Mouse (Mus musculus): ENCODE results near the gene Gstt4. TPM values are rescaled to one million over a fixed set of nuclear protein-coding genes. Genes with fewer than 3 reads are reported as not detected.

The Gstt4 gene
- polyA plus RNA-seq, 1 experiment: not detected

GRCm38 (mm10) chr10:75829529-75830274 is 7.4 kb upstream of the Gstt4 start:
- H3K4me3 ChIP-seq (ENCODE audit: insufficient read depth, low read length): no peak overlapping the region
- peaks cover 36% of the 10 kb centered on the region for H3K4me1 ChIP-seq (ENCODE audit: control insufficient read depth, insufficient read depth, low read length)
- no peak overlapping the region for H3K27ac ChIP-seq (ENCODE audit: insufficient read depth, low read depth, low read length)
- TF ChIP-seq CTCF (IDR thresholded peaks at IDR 0.05; ENCODE audit: low read depth, low read length): no peak
- TF ChIP-seq POLR2A (IDR thresholded peaks at IDR 0.05; ENCODE audit: borderline replicate concordance, low read depth, low read length): no peak

GRCm38 (mm10) chr10:75828500-75828931 is 6.2 kb upstream of the Gstt4 start:
- TF ChIP-seq CTCF (IDR thresholded peaks at IDR 0.05; ENCODE audit: low read depth, low read length) (no peak), POLR2A (IDR thresholded peaks at IDR 0.05; ENCODE audit: borderline replicate concordance, low read depth, low read length) (no peak)
- Histone ChIP-seq H3K4me3 (ENCODE audit: insufficient read depth, low read length) (no peak overlapping the region), H3K4me1 (ENCODE audit: control insufficient read depth, insufficient read depth, low read length) (peaks cover 36% of the 10 kb centered on the region), H3K27ac (ENCODE audit: insufficient read depth, low read depth, low read length) (no peak overlapping the region)

DNA sequence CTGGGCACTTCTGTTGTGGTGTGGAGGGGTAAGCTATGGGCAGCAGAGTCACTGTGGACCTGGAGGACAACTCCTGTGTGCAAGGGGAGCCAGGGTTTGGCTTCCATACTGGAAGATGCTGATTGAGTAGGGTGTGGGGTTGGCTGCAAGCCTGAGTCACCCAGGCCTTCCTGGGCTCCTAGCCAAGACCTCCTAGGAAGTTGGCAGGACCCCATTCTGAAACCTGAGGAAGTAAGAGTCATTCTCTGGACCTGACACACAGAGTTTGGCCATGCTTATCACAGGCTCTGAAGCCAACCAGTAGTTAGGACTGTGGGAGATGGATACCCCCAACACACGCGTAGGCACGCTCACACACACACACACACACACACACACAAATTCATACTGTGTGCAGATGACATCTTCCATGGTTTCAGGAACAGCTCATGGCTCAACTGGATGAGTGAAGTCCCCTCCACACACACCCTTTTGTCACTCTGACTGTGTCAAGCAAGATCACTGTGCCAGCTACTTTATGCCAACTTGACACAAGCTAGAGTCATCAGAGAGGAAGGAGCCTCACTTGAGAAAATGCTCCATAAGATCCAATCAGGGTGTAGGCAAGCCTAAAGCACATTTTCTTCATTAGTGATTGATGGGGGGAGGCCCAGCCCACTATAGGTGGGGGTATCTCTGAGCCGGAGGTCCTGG is 5.5 kb upstream of the Gstt4 start:
- Histone ChIP-seq H3K4me1 (ENCODE audit: control insufficient read depth, insufficient read depth, low read length) (peaks cover 36% of the 10 kb centered on the region), H3K4me3 (ENCODE audit: insufficient read depth, low read length) (no peak overlapping the region), H3K27ac (ENCODE audit: insufficient read depth, low read depth, low read length) (no peak overlapping the region; the same call in 1 of the 2 replicates)
- no peak for TF ChIP-seq POLR2A (IDR thresholded peaks at IDR 0.05; ENCODE audit: borderline replicate concordance, low read depth, low read length)
- no peak for TF ChIP-seq CTCF (IDR thresholded peaks at IDR 0.05; ENCODE audit: low read depth, low read length)

DNA sequence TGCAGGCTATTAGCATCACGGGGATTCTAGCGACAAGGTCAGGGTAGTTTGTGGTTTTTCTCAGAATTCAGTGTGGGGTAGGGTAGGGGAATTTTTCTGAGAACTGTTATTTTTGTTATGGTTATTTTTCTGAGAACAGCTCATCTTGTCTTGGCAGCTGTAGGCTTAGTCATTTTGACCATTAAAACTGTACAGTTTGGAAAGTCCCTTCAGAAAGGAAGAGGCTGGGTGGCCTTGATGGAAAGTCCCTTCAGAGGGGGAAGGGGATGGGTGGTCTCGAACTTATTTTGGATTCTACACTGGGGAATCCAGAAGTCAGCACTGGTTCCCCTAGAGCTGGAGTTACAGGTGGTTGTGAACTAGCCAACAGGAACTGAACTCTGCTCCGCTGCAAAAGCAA is 2.2 kb upstream of the Gstt4 start:
- no peak overlapping the region for H3K4me3 ChIP-seq (ENCODE audit: insufficient read depth, low read length)
- no peak overlapping the region for H3K27ac ChIP-seq (ENCODE audit: insufficient read depth, low read depth, low read length)
- TF ChIP-seq CTCF (IDR thresholded peaks at IDR 0.05; ENCODE audit: low read depth, low read length): no peak
- no peak for TF ChIP-seq POLR2A (IDR thresholded peaks at IDR 0.05; ENCODE audit: borderline replicate concordance, low read depth, low read length)
- H3K4me1 ChIP-seq (ENCODE audit: control insufficient read depth, insufficient read depth, low read length): peaks cover 25% of the 10 kb centered on the region

DNA sequence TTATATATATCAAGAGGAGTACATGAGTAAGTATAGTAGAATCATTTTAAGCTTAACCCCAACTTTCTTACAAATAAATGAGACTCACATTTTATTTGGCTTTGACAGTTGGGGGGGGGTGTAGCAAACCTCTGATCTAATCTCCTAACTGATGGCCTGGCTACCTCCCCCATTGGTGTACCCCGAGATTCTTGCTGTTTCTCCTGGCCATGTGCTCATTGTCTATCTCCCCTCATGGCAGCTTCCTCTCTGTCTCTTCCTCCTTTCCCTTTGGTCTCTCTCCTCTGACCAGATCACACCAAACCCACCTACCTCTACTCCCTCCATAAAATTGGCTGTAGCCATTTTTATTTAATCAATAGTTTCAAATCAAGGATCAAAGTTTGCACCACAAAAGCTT is 1.4 kb upstream of the Gstt4 start:
- peaks cover 18% of the 10 kb centered on the region for H3K4me1 ChIP-seq (ENCODE audit: control insufficient read depth, insufficient read depth, low read length)
- no peak overlapping the region for H3K27ac ChIP-seq (ENCODE audit: insufficient read depth, low read depth, low read length)
- TF ChIP-seq CTCF (IDR thresholded peaks at IDR 0.05; ENCODE audit: low read depth, low read length) (no peak), POLR2A (IDR thresholded peaks at IDR 0.05; ENCODE audit: borderline replicate concordance, low read depth, low read length) (no peak)
- no peak overlapping the region for H3K4me3 ChIP-seq (ENCODE audit: insufficient read depth, low read length)

DNA sequence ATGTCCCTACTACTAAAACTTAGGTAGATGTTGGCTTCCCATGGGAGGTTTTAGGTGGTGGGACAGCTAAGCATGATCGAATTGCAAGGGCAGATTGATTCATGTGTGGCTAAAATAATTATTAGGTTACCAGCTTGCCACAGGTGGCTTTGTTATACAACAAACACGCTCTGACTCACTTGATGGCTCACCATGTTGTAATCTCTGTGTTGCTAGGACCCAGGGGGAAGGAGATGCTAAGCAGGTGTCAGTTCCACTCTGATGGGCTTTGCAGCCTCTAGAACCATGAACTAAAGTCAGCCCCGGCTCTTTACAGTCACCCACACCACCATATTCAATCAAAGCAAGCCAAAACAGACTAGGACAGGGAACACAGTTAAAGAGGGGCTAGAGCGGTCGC is 2.5 kb downstream of the Gstt4 start:
- Histone ChIP-seq H3K4me1 (ENCODE audit: control insufficient read depth, insufficient read depth, low read length) (no peaks in the 10 kb centered on the region), H3K27ac (ENCODE audit: insufficient read depth, low read depth, low read length) (no peak overlapping the region), H3K4me3 (ENCODE audit: insufficient read depth, low read length) (no peak overlapping the region)
- TF ChIP-seq POLR2A (IDR thresholded peaks at IDR 0.05; ENCODE audit: borderline replicate concordance, low read depth, low read length): no peak
- no peak for TF ChIP-seq CTCF (IDR thresholded peaks at IDR 0.05; ENCODE audit: low read depth, low read length)

GRCm38 (mm10) chr10:75818641-75819040 is 3.7 kb downstream of the Gstt4 start:
- Histone ChIP-seq H3K4me1 (ENCODE audit: control insufficient read depth, insufficient read depth, low read length) (no peaks in the 10 kb centered on the region), H3K27ac (ENCODE audit: insufficient read depth, low read depth, low read length) (no peak overlapping the region), H3K4me3 (ENCODE audit: insufficient read depth, low read length) (no peak overlapping the region)
- TF ChIP-seq POLR2A (IDR thresholded peaks at IDR 0.05; ENCODE audit: borderline replicate concordance, low read depth, low read length) (no peak), CTCF (IDR thresholded peaks at IDR 0.05; ENCODE audit: low read depth, low read length) (no peak)

GRCm38 (mm10) chr10:75804217-75804616 is 18.1 kb downstream of the Gstt4 start:
- no peak for TF ChIP-seq POLR2A (IDR thresholded peaks at IDR 0.05; ENCODE audit: borderline replicate concordance, low read depth, low read length)
- TF ChIP-seq CTCF (IDR thresholded peaks at IDR 0.05; ENCODE audit: low read depth, low read length): no peak
- no peaks in the 10 kb centered on the region for H3K4me1 ChIP-seq (ENCODE audit: control insufficient read depth, insufficient read depth, low read length)

DNA sequence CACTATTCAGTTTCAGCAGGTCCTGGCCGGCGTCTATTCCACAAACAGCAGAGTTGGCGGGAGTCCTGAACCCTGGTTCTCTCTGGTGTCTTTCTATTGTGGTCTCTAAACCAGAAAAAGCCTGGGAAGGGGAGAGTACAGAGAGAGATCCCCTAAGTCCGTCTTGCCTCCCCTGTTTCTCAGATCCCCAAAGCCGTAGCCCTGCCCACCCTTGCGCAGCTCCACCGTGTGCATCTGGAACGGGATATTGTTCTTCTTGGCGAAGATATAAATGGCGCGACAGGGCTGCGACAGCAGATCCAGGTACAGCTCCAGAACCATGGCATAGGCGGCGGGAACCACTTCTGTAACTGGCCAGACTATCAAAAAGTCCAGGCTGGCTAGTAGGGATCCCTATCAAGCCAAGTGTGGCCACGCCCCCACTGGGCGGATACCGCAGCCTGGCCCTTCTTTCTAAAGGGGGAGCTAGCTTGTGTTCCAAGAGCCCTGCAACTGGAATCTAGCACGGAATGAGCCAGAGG is 24.1 kb downstream of the Gstt4 start, which contains the start of gene Gstt1:
Gene Gstt1, minus strand, starts transcription at position 409 of the 521 bp plus-strand sequence.
- H3K4me1 ChIP-seq (ENCODE audit: control insufficient read depth, insufficient read depth, low read length): peaks cover 15% of the 10 kb centered on the region
- H3K4me3 ChIP-seq (ENCODE audit: insufficient read depth, low read length): peak within 1 kb of the TSS; percentile 69
- TF ChIP-seq CTCF (IDR thresholded peaks at IDR 0.05; ENCODE audit: low read depth, low read length): no peak
- TF ChIP-seq POLR2A (IDR thresholded peaks at IDR 0.05; ENCODE audit: borderline replicate concordance, low read depth, low read length): no peak
- H3K27ac ChIP-seq (ENCODE audit: insufficient read depth, low read depth, low read length): no peak within 1 kb of the TSS

More at GRCm38 (mm10) chr10:75804217-75804616, 18.1 kb downstream of the Gstt4 start:
- no peak overlapping the region for H3K27ac ChIP-seq (ENCODE audit: insufficient read depth, low read depth, low read length)
- no peak overlapping the region for H3K4me3 ChIP-seq (ENCODE audit: insufficient read depth, low read length)
